Mouse (Mus musculus): ENCODE results near the gene Gpr132.
A peak's percentile ranks its signal among the peaks of the same experiment; 100 is the strongest.

The Gpr132 gene

DNA sequence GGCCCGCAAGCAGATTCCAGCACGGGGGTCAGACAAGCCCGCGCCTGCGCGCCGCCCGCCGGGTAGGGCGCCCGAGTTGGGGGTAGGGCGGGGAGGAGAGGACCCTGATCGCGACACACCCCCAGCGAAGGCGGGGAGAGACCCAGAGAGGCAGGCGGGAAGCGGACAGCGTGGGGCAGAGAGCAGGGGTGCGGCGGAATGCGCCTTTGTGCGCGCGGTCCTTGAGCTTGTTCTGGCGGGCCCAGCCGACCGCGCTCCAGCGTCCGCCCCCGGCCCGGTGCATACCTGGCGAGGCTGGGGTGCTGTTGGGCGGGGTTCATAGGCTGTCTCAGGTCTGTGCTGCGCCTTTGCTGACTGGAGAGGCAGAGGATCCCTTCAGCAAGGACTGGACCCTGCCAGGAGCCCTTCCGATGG, 9.6 kb upstream of the Gpr132 start:
- DNase-seq (ENCODE audit: extremely low read depth, insufficient read length, low spot score), result no peak

DNA sequence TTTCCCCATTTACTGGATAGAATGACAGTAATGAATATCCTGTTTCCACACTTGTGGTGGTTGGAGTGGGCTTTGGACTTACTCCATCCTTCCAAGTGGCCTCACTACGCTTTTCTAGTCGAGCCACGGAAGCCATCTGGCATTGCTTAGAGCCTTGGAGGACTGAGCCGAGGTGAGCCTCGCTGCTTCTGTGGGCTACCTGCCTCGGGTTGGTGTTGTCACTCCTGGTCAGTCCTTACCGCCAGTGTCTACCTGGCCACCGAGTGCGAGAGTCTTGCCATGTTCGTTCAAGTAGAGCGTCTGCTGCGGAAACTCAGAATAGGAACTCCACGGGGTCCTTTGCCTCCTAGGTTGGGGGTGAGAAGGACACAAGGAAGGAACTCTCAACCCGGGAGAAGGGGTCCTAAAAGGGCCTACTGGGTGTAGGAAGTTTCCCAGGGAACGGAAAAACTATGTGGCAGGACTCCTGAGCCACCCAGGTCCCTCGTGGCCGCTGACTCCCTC, 9.1 kb upstream of the Gpr132 start:
- no peak for DNase-seq (ENCODE audit: extremely low read depth, insufficient read length, low spot score)

DNA sequence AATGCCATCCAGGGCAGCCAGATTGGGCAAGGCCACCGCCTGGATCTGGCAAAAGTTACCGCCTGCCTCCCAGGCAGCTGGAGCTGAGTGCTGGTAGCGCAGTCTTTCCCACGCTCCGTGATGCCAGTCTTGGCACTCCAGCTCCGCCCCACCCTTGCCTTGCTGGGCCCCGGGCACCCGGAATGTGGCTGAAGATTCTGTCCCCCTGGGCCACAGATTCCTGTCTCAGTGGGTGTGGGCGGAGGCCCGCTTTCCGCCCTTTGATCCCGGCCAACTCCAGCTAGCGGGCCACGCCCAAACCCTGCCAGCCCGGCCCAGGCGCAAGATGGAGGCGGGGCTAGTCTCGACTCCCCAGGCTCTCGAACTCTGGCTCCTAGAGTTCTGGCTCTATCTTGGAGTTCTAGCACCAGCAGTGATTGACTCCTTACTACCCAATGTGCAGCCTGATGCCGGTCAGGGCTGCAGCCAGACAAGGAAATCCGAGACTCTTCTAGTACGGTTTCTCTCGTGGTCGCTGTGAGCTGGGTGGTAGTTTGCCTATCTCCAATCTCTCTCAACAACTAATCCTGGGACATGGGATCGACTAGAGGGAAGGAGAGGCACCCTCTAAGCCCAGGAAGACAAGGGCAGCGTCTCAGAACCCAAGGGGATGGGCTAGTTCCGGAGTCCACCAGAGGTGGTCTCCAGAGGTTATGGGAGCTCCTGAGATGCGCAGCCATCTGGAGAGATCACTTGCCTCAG, 8.5 kb upstream of the Gpr132 start:
- peak; percentile 89 for DNase-seq (ENCODE audit: extremely low read depth, insufficient read length, low spot score)

DNA sequence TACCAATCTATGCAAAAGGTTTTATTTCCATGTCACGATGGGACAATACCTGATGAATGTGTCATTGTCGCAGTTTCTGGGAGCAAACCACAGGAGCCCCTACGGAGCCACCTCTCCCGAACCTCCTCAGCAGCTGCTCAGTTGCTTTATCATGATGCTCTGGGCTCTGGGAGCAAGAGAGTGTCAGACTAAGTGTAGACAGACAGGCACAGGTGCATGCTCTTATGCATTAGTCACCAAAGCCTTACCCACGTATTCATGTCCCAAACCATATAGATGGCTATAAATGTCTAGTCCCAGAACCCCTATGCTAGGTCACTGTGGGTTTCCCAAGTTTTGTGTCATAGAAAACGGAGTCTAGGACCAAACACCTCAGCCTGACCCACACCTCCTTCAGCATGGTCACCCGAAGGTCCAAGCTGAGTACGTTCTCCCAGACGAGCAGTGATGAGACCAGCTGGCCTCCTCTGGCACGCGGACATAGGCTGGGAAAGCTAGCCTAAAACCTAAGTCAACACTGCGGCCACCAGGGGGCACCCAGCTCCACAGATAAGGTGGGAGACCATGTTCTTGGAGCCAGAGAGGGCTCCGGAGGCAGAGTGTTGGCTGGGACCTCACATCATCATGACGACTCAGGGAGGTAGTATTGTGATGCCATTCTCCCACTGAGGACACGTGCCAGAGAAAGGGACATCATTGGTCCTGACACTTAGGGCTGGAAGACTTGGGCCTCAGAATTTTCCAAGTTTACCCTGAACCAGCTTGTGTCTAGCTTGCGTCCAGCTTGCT, 7.4 kb upstream of the Gpr132 start:
- peak; percentile 68 for DNase-seq (ENCODE audit: extremely low read depth, insufficient read length, low spot score)

DNA sequence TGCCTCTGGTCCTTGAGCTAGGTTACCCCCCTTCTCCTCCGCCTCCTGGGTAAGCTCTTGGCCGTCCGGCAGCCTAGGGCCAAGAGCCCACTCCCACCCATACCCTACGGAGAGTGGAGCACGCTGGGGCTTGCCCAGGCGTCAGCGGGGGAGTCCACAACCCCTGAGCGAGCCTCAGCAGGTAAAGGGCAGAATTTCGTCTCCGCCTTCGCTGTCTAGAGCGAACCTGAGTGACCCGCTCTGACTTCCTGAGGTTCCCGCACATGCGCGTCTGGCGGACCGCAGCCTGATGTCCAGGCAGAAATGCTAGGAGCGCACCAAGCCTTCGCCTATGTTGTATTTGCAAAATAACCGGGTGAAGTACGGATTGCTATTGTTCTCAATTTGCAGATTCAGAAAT, 6.2 kb upstream of the Gpr132 start:
- DNase-seq (ENCODE audit: extremely low read depth, insufficient read length, low spot score), result no peak

DNA sequence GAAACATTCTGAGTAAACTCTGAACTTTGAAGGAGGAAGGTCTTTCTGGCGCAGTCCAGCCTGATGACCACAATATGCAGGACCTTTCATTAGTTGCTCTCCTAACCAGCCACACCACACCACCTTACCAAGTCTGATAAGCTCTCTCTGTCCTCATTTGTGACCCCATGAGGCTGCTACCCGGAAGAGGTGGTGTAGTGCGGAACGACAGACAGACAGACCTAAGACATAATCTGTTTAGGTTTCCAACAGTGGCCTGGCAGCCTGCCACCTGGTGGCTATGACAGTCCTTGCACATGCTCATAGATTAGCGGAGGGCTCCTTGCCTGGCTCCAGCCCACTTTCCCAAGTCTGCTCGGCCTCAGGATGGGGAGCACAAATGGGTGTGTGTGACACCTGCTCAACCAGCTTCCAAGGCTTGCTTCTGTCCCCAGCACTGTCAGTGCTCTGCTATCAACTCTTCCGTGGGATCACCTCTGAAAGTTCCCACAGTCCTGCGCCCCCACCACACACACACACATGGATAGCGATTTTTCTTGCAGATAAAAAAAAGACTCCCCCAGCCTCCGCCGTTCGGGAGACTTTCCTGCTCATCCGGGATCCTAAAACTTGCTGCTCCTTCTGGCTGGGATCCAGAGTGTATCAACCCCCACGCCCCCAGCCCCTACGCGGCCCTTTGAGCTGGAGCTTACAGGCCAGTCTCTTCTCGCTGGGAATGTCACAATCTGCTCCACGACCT, 5.6 kb upstream of the Gpr132 start:
- DNase-seq (ENCODE audit: extremely low read depth, insufficient read length, low spot score), result no peak

DNA sequence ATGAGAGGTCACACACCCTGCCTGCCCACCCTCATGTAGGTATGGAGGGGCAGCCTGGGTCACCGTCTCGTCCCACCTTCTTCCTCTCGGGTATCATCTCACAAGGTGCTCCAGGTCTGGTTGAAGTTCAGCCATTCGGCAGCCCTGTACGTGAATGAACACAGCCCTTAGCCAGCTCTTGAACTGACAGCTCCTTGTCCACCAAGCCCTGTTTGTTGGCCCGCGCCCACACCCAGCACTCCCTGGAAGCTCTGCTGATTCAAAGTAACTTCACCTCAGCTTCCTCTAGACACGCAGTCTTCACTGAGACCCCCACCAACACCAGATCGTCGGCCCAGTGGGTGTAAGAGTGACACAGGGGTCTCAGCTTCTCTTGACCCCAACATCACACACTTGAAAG, 5.0 kb upstream of the Gpr132 start:
- DNase-seq (ENCODE audit: extremely low read depth, insufficient read length, low spot score), result no peak

DNA sequence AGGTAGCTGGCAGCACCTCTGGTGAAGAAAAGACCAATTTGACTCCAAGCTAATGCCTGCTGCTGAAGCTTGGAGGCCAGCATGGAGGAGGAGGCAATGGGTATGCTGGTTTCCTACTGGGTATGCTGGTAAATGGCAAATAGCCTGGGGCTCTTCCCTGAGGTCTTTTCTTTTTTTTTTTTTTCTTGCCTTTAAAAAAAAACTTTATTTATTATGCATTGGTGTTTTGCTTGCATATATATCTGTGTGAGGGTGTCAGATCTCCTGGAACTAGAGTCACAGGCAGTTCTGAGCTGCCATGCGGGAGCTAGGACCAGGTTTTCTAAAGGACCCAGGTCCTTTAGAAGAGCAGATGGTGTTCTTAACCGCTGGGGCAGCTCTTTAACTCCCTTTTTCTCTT, 3.2 kb upstream of the Gpr132 start:
- no peak for DNase-seq (ENCODE audit: extremely low read depth, insufficient read length, low spot score)

DNA sequence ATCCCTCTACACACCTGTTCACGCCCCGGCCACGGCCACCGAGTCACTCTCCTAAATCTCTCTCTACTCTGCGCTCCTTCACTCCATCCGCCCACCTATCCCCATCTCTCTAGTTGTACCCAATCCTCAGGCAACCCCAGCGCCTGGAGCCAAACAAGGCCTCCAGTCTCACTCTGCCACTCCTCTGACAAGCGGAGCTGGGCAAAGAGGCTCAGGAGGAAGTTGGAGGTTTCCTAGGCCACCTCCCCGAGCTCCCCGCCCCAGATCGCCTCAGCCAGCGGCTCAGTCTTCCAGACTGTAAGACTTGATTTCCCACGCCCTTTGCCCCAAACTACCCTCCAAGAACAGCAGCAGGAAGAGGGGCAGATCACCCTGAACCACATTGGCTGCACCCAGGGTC, 2.7 kb upstream of the Gpr132 start:
- no peak for DNase-seq (ENCODE audit: extremely low read depth, insufficient read length, low spot score)

DNA sequence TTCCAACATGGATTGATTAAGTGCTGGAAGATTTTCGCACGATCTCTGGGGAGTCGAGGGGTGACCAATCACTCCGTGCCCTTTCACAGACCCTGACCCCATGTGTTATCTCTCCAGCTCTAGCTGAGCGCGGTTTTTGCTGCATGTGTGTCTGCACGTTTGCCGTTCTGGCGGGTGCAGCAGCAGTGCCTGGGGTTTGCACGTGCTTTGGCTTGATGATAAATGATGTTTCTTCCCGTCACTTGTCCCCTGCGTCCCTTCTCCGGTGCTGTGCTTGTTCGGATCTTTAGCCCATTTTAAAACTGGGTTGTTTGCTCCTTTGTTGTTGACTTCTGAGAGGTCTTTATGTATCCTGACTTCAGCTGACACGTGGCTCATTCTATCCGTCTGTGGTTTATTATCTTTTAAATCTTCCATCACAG, 1.8 kb upstream of the Gpr132 start:
- DNase-seq (ENCODE audit: extremely low read depth, insufficient read length, low spot score), result no peak

DNA sequence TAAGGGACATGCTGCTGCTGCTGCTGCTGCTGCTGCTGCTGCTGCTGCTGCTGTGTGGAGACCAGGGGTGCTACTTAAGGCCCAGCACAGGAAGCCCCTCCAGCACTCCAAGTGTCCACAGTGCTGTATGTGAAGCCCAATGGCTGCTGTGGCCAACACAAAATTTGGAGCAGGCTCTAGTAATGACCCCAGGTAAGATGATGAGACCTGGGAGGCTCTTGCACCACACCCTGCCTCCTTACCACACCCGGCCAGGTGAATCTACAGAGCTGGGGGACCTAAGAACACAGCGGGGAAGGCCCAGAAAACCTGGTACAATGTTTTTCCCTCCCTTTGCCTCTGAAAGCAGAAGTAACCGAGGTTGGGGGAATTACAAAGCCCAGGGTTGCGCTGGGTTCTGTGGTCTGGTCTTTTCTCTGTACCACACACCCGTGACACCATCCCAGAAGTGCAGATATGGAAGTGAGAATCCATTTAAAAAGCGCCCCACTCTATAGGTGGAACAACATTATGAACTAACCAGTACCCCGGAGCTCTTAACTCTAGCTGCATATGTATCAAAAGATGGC, 838 bp downstream of the Gpr132 start:
- DNase-seq (ENCODE audit: extremely low read depth, insufficient read length, low spot score), result no peak

DNA sequence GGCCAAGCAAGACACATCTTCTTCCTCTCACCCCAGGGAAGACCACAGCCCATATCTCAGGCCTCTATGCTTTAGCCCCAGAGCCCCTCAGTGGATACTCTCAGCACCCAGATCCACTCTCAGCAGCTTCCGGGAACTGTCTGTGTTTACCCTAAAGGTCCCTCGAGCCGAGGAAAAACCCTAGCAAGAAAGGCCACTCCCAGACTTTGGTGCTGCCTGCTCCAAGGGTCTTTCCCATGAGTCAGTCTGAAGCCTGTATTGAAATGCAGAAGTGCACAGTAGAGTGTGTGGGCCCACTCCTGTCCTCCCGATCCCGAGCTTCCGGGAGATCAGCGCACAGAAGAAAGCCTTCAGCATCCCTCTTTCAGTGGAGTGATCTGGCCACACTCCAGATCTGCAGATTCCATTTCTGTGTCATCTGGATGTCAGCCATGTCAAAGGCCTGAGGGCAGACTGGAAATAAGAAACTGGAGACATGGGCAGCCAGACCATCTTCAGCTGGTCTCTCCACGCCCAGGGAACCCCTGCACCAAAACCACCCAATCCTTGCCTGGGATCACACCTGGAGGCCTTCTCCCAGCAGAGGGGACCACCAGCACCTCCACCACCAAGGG, 1.5 kb downstream of the Gpr132 start:
- DNase-seq (ENCODE audit: extremely low read depth, insufficient read length, low spot score), result peak; percentile 67

DNA sequence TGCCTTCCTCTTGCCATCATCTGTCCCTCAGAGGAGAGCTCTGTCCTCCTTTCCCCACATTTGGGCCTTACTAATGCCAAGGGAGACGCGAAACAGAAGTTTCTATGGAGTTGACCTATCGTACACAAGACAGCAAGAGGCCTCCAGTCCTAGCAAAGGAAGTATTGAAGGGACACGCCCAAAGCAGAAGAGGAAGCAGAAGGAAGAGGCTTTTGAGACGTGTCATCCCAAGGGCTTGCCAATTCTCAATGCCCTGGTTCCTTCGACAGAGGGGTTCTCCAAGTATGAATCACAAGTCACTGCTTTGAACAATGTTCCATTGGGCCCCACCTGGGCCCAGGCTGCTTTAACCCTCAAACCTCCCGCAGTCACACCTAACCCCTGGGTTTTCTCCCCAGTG, 3.2 kb downstream of the Gpr132 start:
- no peak for DNase-seq (ENCODE audit: extremely low read depth, insufficient read length, low spot score)

DNA sequence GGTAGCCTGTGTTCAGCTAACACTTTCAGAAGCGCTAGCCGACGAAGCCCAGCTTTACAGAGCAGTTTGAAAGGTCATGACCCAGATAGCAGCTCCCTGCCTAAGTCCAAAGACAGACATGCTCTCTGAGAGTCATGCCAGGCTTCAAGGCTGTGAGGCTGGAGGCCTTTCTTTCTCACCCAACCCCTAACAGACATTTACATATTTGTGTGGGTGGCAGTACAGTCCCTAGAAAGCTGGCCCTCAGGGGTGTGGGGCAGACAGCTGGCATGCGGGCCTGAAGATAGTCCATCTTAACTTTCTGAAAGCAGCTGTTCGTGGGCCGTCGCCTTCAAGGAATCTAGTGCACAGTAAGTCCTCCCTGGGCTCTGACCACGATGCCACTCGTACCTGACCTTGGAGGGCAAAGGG, 6.1 kb downstream of the Gpr132 start:
- no peak for DNase-seq (ENCODE audit: extremely low read depth, insufficient read length, low spot score)

DNA sequence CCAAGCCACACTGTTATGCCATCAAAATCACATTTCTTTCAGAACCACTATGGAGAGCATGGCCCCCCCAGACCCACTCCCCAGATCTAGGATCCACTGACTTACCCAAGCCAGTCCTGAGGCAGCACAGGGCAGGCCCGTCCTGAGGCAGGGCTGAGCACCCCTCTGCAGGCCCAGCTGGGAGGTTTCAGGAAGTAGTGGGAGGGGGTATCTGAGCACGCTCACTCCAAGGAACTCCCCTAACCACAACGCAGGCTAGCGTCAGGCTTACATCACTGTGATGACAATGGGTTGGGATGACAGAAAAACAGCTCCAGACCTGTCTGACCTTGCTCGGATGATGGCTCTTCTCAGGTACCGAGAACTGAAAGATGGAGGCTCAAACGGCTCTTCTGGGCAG, 7.3 kb downstream of the Gpr132 start:
- no peak for DNase-seq (ENCODE audit: extremely low read depth, insufficient read length, low spot score)

DNA sequence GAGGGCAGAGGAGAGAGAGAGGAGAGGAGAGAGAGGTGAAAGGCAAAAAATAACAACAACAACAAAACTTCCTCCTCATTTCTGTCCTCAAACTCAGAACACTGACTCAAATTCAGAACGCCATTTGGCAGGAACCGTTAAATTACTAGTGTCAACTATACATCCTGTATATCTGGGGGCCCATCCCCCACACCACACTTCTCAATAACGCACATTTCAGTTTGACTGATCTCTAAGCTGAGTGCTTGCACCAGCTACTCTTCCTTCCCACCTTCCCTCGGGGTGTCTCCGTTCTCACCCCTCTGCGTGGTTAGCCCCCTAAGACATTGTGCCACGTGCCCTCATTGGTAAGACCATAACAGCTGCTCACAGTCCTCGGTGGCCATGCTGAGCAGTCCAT, 8.1 kb downstream of the Gpr132 start:
- DNase-seq (ENCODE audit: extremely low read depth, insufficient read length, low spot score), result no peak

DNA sequence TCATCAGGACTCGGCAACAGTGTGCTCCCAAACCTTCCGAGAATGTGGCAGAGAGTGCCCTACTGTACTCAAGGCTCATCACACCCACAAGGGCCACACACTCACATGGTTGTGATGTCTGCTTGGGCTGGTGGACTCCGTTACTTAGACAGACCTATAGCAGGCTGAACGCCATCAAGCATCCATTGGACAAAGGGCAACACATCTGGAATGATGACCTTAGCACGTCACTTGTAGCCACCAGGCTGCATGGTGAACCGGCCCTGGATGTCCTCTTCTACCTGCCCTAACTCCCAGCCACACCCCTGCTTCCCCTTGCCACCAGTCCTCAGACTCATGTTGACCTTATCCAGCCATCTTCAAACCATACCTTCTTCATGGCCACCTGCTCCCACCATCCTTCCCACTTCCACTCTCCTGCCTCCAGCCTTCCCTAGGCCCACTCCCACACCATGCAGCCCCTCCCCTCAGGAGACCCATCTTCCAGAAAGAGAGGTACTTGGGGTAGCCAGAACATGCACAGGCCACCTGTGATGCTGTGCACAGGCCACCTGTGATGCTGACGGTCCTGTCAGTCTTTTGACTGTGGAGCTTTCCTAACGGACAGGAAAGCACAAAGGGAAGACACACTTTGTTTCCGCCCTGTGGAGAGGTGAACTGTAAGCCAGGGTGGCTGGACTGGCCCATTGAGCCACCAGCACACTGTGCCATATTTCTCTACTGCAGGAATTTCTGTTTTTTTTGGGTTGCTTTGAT, 9.3 kb downstream of the Gpr132 start:
- no peak for DNase-seq (ENCODE audit: extremely low read depth, insufficient read length, low spot score)

DNA sequence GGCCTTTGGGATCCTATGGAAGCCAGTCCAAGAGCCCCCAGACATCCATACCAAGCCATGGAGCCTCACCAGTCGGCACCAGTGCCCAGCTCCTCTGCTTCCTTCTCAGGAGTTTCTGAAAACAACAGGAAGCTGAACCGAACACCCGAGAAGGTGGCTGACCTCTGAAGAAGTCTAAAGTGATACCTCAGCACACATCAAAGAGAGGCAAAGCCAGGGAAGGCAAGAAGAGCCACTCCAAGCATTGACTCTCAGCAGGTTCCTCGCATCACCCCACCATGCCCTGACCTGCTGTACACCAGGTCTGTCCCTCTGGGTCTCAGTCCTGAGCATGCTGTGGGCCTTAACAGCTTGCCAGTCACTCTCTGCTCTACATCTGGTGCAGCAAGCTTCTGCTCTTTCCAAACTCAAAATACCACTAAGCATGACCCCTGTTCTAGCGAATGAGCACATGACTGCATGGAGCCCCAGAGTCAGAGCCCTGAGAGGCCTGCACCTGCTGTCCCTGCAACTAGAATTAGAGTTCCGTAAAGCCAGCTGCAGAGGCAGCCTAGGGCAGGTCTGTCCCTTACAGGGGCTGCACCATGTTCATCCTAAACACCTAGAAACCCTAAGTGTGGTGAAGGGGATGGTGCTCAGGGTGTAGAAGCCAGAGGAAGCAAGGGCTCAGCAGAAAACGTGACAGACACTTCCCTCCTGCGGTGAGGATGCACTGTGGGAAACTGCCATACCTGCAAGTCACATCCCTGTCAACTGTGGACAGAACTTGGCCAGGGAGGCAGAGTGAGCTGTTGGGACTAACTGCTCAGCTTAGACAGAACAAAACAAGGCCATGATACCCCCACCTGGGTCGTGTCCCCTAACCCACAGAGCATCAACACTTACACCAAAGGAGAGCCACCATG, 10.8 kb downstream of the Gpr132 start:
- DNase-seq (ENCODE audit: extremely low read depth, insufficient read length, low spot score), result no peak

DNA sequence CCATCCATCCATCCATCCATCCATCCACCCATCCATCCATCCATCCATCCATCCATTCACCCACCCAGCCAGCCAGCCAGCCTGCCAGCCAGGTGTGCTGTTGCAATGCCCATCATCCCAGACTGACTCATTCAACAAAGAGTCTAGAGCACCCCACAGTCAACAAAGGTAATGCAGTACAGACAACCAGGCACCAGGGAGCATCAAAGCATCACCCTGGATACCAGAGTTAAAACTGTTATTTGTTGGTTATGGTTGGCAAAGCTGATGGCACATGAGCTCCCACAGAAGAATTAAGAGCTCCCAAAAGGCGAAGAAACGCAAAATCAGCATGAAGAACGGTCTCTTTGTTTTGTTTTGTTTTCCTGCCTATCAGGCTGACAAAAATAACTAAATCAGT, 11.7 kb downstream of the Gpr132 start:
- no peak for DNase-seq (ENCODE audit: extremely low read depth, insufficient read length, low spot score)

All from 3134 (cell line).